9 mouse cellular contexts compared by ENCODE assay signal in the genomic region with DNA sequence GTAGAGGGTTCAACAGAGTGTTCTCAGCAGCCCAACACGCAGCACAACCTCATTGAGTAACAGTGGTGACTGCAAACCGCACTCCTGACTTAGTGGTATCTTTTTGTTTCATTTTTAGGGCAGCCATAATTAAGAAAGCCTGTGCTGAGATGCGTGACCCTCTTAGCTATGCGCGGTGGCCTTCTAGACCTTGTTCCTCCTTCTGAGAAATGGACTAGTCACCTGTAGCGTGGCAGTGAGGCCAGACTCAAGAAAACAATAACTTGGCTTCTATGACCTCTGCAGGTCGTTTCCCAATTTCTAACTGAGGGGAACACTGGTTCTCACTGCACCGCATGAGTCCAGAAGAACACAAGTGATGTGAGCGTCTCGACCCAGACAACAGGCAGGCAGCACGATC. TPM values are rescaled to one million over a fixed set of nuclear protein-coding genes. Genes with fewer than 3 reads are reported as not detected.
"Had no signal": no experiment of that assay in that cellular context is flagged by ENCODE, and none has a peak within 500 bp of the region (broad histone marks: within the 10 kb centered on the region; RNA-seq: fewer than 3 reads in every experiment).

No protein-coding gene starts in this region.

- H3K27ac ChIP-seq: limb, embryonic 15.5 days; liver, embryonic 14.5 days; midbrain, embryonic 13.5 days; neural tube, embryonic 12.5 days; stomach, postnatal 0 days had no signal

- H3K27me3 ChIP-seq: limb, embryonic 15.5 days; midbrain, embryonic 13.5 days; neural tube, embryonic 12.5 days had no signal

- H3K9ac ChIP-seq: limb, embryonic 15.5 days; liver, embryonic 14.5 days; midbrain, embryonic 13.5 days; neural tube, embryonic 12.5 days had no signal

- ATAC-seq: midbrain, embryonic 13.5 days had no signal

- H3K4me3 ChIP-seq: limb, embryonic 15.5 days; midbrain, embryonic 13.5 days; neural tube, embryonic 12.5 days had no signal

- DNase-seq: kidney, postnatal 14 days; layer of hippocampus, postnatal 36 days; lung, adult 18-20 months; thymus, postnatal 4 days had no signal

- H3K4me2 ChIP-seq: limb, embryonic 15.5 days; midbrain, embryonic 13.5 days; neural tube, embryonic 12.5 days had no signal

- H3K9me3 ChIP-seq: limb, embryonic 15.5 days; midbrain, embryonic 13.5 days; neural tube, embryonic 12.5 days had no signal

- H3K4me1 ChIP-seq: neural tube, embryonic 12.5 days had no signal

RNA-seq across cellular contexts. Expression of a gene that starts 56.7 kb away (rescaled TPM):
- polyA plus RNA-seq: liver, embryonic 14.5 days had no signal
